Mouse (Mus musculus): ENCODE data around the gene Gmds. TPM values are rescaled to one million over a fixed set of nuclear protein-coding genes. Genes with fewer than 3 reads are reported as not detected.

Gene Gmds
- polyA plus RNA-seq, 1 experiment from 2014 or later: 31.4 TPM

DNA sequence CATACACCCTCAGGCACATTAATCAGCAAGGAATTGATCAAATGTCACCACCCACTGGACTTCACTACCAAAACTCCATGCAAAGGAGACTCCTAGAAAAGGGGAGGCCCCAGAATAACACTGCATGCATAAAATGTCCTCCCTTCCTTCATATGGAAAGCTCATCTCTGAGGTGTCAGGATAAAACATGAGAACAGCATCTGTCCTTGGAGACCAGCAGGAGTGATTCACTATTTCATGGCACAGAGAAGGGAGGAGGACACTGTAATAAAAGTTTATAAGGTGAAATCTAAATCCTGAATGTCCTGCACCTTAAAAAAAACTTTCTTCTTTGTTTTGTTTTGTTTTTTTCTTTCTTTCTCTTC, 319.3 kb downstream of the Gmds start:
- no peaks in the 10 kb centered on the region for H3K9me3 ChIP-seq (ENCODE audit: control insufficient read depth, low read length)
- no peaks in the 10 kb centered on the region for H3K36me3 ChIP-seq (ENCODE audit: control insufficient read depth, insufficient read depth, low read length)
- no peak for DNase-seq (ENCODE audit: low spot score)
- no peak overlapping the region for H3K4me3 ChIP-seq (ENCODE audit: low read depth, low read length)
- H3K27ac ChIP-seq (replicated peaks; ENCODE audit: low read depth, low read length): no peak overlapping the region
- H3K4me2 ChIP-seq (ENCODE audit: low read depth, severe bottlenecking): no peak overlapping the region
- ATAC-seq (ENCODE audit: insufficient number of reproducible peaks, low FRiP score, low TSS enrichment, low read depth): no peak
- no peak overlapping the region for H3K9ac ChIP-seq (ENCODE audit: low read length)
- H3K27me3 ChIP-seq (ENCODE audit: control insufficient read depth, insufficient read depth, low read length): no peaks in the 10 kb centered on the region; the same call in 1 of the 2 replicates
- H3K4me1 ChIP-seq (ENCODE audit: control insufficient read depth, insufficient read depth, low read length): no peaks in the 10 kb centered on the region

DNA sequence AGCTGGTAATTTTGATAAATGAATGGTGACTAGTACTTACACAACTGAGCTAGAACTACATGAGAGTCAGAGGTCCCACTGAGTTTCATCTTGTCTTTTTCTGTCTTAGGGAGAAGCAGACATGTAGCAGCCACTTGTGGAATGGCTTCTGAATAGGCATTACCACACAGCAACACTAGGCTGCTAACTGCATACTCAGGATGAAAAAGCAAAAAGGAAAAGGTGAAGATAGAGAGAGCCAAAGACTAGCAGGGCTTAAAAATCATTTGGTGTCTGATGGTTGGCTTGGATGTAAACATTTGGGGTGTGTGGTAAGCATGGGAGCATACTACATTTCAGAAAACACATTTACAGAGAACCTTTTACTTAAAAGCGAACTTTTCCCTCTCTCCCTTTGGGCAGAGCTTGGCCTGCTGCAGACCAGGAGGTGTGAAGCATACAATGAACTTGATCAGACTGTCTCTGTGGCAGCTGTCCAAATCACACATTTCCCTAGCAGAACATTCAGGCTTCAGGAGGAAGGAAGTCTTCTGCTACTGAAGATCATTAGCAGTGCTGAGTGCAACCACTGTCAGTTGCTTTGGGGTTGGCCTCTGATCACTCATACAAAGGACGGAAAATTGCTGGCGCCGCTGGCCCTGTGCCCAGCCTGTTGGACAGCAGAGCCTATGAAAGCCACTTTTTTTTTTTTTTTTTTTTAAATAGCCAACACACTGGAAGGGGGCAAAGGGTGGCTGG, 319.9 kb downstream of the Gmds start:
- no peaks in the 10 kb centered on the region for H3K36me3 ChIP-seq (ENCODE audit: control insufficient read depth, insufficient read depth, low read length)
- H3K4me3 ChIP-seq (ENCODE audit: low read depth, low read length): no peak overlapping the region
- no peaks in the 10 kb centered on the region for H3K9me3 ChIP-seq (ENCODE audit: control insufficient read depth, low read length)
- 82% methylated on average over 4 of the region's 4 CpGs for WGBS
- DNase-seq (ENCODE audit: low spot score) (no peak), ATAC-seq (ENCODE audit: insufficient number of reproducible peaks, low FRiP score, low TSS enrichment, low read depth) (no peak)
- no peak overlapping the region for H3K9ac ChIP-seq (ENCODE audit: low read length)
- no peaks in the 10 kb centered on the region; the same call in 1 of the 2 replicates for H3K27me3 ChIP-seq (ENCODE audit: control insufficient read depth, insufficient read depth, low read length)
- no peaks in the 10 kb centered on the region for H3K4me1 ChIP-seq (ENCODE audit: control insufficient read depth, insufficient read depth, low read length)
- no peak overlapping the region for H3K4me2 ChIP-seq (ENCODE audit: low read depth, severe bottlenecking)
- no peak overlapping the region for H3K27ac ChIP-seq (replicated peaks; ENCODE audit: low read depth, low read length)

DNA sequence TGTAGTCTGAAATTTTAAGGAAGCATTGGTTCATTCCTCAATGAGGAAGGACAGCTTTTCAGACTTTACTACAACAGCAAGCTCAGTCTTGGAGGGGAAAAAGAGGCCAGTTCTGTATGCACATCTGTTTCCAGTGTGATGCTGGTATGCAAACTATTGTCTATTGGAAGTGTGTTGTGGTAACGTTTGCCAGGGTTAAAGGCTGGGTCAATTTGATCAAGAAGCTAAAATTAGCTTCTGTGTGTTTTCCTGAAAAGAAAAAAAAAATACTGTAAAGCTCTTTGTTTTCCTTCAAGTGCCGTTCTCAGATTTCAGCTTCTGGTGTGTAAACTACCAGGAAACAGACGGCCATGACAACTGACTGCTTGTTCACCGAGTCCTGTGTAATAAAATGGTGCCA, 329.7 kb downstream of the Gmds start:
- Histone ChIP-seq H3K4me1 (ENCODE audit: control insufficient read depth, insufficient read depth, low read length) (0 out of 2 replicates have a peak, but pooled peaks cover 2% of the 10 kb centered on the region), H3K4me3 (ENCODE audit: low read depth, low read length) (no peak overlapping the region), H3K9ac (ENCODE audit: low read length) (no peak overlapping the region), H3K36me3 (ENCODE audit: control insufficient read depth, insufficient read depth, low read length) (no peaks in the 10 kb centered on the region), H3K9me3 (ENCODE audit: control insufficient read depth, low read length) (no peaks in the 10 kb centered on the region), H3K27me3 (ENCODE audit: control insufficient read depth, insufficient read depth, low read length) (no peaks in the 10 kb centered on the region), H3K27ac (replicated peaks; ENCODE audit: low read depth, low read length) (0 out of 2 replicates have a peak overlapping the region, but pooled peaks have one; percentile 11), H3K4me2 (ENCODE audit: low read depth, severe bottlenecking) (no peak overlapping the region)
- WGBS: 5% methylated on average over 4 of the region's 4 CpGs
- DNase-seq (ENCODE audit: low spot score) (peak; percentile 46), ATAC-seq (ENCODE audit: insufficient number of reproducible peaks, low FRiP score, low TSS enrichment, low read depth) (no peak)

DNA sequence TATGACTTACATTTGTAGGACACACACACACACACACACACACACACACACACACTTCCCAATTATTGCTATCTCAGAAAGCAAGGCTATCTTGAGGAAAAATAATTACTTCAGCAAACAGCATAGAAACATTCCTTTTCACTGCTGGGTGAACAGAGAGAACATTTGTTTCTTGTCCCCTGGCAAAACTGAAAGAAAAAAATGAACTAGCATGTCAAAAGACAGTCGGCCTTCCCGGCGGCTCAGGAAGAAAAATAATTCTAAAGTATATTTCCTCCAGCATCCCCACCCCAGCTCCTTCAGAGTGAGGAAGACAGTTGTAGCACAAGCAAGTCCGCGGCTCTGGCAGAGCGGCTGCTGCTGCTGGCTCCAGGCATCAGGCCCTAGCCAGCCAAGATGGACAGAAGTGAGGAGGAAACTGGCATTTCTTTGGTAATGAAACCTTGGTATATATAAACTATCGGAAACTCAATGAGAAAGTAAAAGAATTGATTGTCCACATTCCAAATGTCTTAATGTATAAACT, 330.4 kb downstream of the Gmds start:
- no peak for ATAC-seq (ENCODE audit: insufficient number of reproducible peaks, low FRiP score, low TSS enrichment, low read depth)
- H3K4me1 ChIP-seq (ENCODE audit: control insufficient read depth, insufficient read depth, low read length): 0 out of 2 replicates have a peak, but pooled peaks cover 2% of the 10 kb centered on the region
- DNase-seq (ENCODE audit: low spot score): peak; percentile 38
- H3K4me2 ChIP-seq (ENCODE audit: low read depth, severe bottlenecking): no peak overlapping the region
- H3K27me3 ChIP-seq (ENCODE audit: control insufficient read depth, insufficient read depth, low read length): no peaks in the 10 kb centered on the region
- H3K9ac ChIP-seq (ENCODE audit: low read length): no peak overlapping the region
- H3K9me3 ChIP-seq (ENCODE audit: control insufficient read depth, low read length): no peaks in the 10 kb centered on the region
- WGBS: 51% methylated on average over 7 of the region's 7 CpGs
- H3K27ac ChIP-seq (replicated peaks; ENCODE audit: low read depth, low read length): peak overlapping the region; percentile 64
- H3K36me3 ChIP-seq (ENCODE audit: control insufficient read depth, insufficient read depth, low read length): no peaks in the 10 kb centered on the region
- no peak overlapping the region for H3K4me3 ChIP-seq (ENCODE audit: low read depth, low read length)

DNA sequence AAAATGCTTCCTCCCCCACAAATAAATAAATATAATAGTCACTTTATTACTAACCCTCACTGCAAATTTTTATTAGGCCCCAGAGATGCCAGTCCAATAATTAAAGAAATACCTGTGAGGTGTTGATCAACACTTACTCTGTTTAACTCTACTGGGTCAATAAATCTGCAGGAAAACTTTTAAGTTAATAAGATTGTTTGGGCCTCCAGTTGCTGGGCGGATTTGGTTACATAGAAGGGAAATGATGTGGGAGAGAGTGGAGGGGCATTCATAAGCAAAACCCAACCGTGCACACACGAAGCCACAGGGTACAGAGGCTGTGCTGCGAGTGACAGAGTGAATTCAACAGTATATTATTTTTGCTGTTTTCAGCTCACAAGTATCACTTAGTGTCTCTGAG, 345.1 kb downstream of the Gmds start:
- H3K4me2 ChIP-seq (ENCODE audit: low read depth, severe bottlenecking): no peak overlapping the region
- WGBS: 38% methylated on average over 4 of the region's 4 CpGs
- no peak for DNase-seq (ENCODE audit: low spot score)
- no peaks in the 10 kb centered on the region for H3K36me3 ChIP-seq (ENCODE audit: control insufficient read depth, insufficient read depth, low read length)
- H3K27ac ChIP-seq (replicated peaks; ENCODE audit: low read depth, low read length): peak overlapping the region; percentile 0; the same call in 1 of the 2 replicates
- H3K4me3 ChIP-seq (ENCODE audit: low read depth, low read length): no peak overlapping the region
- peak; percentile 57; the same call in 1 of the 2 replicates for ATAC-seq (ENCODE audit: insufficient number of reproducible peaks, low FRiP score, low TSS enrichment, low read depth)
- H3K27me3 ChIP-seq (ENCODE audit: control insufficient read depth, insufficient read depth, low read length): no peaks in the 10 kb centered on the region
- H3K4me1 ChIP-seq (ENCODE audit: control insufficient read depth, insufficient read depth, low read length): peaks cover 11% of the 10 kb centered on the region; the same call in 1 of the 2 replicates
- H3K9me3 ChIP-seq (ENCODE audit: control insufficient read depth, low read length): no peaks in the 10 kb centered on the region
- H3K9ac ChIP-seq (ENCODE audit: low read length): no peak overlapping the region

DNA sequence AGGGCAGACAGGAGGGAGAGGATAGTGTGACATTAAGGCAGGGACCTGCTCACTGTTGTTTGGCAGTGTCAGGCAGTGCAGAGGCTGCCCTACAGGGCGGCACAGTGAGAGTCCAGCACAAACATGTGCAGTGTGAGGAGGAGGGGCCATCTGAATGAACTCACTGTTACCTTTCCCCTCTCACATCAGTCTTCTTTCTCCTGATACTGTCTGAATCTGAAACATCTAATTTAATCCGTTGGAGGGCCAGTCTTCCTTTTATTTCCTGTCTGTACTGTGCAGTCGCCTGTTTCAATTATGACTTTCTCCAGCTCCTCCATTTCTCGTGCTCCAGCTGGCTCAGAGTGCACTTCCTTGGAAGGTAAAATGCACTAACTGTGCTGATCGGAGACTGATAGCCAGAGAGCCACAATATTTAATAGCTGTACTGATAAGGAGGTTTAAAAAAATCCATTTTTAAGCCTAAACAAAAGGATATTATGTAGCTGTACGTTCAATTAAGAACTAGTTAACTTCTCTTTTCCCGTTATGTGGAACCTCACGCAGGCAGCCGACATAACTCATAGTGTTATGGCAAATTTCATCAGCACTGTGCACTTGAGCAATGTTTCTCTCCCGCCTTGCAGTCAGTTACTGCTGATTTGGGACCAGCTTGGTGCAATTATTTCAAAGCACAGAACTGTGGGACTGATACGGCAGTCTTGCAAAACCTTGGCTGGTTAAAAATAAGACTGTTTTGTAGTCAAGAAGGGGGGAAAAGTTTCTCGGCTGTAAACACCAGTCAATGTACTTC, 345.9 kb downstream of the Gmds start:
- H3K4me3 ChIP-seq (ENCODE audit: low read depth, low read length): no peak overlapping the region
- 22% methylated on average over 12 of the region's 12 CpGs for WGBS
- H3K27me3 ChIP-seq (ENCODE audit: control insufficient read depth, insufficient read depth, low read length): no peaks in the 10 kb centered on the region
- no peak overlapping the region for H3K9ac ChIP-seq (ENCODE audit: low read length)
- no peaks in the 10 kb centered on the region for H3K36me3 ChIP-seq (ENCODE audit: control insufficient read depth, insufficient read depth, low read length)
- DNase-seq (ENCODE audit: low spot score) (peak; percentile 62), ATAC-seq (ENCODE audit: insufficient number of reproducible peaks, low FRiP score, low TSS enrichment, low read depth) (peak; percentile 80)
- H3K27ac ChIP-seq (replicated peaks; ENCODE audit: low read depth, low read length): peak overlapping the region; percentile 76
- H3K9me3 ChIP-seq (ENCODE audit: control insufficient read depth, low read length): no peaks in the 10 kb centered on the region
- H3K4me1 ChIP-seq (ENCODE audit: control insufficient read depth, insufficient read depth, low read length): peaks cover 11% of the 10 kb centered on the region; the same call in 1 of the 2 replicates
- peak overlapping the region; percentile 16; the same call in 1 of the 2 replicates for H3K4me2 ChIP-seq (ENCODE audit: low read depth, severe bottlenecking)

DNA sequence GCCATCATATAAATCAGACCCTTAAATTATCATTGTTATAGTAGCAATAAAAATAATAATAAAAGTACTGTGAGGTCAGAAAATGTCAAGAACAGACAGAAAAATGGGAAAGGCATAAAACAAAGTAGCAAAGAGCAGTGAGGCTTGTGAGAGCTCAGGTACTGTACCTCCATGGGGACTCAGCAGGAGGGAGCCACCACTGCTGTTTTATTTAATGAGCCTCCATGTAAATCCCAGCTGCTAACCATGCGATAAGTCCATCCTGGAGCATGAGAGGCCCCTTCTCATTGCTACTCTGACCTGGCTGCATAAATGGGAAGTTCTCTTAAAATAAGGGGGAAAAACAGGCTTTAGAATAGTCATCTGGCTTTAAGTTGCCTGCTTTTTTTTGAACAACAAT, 357.3 kb downstream of the Gmds start:
- Histone ChIP-seq H3K9me3 (ENCODE audit: control insufficient read depth, low read length) (no peaks in the 10 kb centered on the region), H3K4me2 (ENCODE audit: low read depth, severe bottlenecking) (no peak overlapping the region), H3K27ac (replicated peaks; ENCODE audit: low read depth, low read length) (no peak overlapping the region), H3K4me3 (ENCODE audit: low read depth, low read length) (no peak overlapping the region), H3K4me1 (ENCODE audit: control insufficient read depth, insufficient read depth, low read length) (no peaks in the 10 kb centered on the region), H3K27me3 (ENCODE audit: control insufficient read depth, insufficient read depth, low read length) (peaks cover 11% of the 10 kb centered on the region; the same call in 1 of the 2 replicates), H3K9ac (ENCODE audit: low read length) (no peak overlapping the region), H3K36me3 (ENCODE audit: control insufficient read depth, insufficient read depth, low read length) (no peaks in the 10 kb centered on the region)
- 48% methylated on average over 1 of the region's 1 CpGs for WGBS
- ATAC-seq (ENCODE audit: insufficient number of reproducible peaks, low FRiP score, low TSS enrichment, low read depth): 0 out of 2 replicates have a peak, but pooled peaks have one; percentile 44
- DNase-seq (ENCODE audit: low spot score): peak; percentile 46

DNA sequence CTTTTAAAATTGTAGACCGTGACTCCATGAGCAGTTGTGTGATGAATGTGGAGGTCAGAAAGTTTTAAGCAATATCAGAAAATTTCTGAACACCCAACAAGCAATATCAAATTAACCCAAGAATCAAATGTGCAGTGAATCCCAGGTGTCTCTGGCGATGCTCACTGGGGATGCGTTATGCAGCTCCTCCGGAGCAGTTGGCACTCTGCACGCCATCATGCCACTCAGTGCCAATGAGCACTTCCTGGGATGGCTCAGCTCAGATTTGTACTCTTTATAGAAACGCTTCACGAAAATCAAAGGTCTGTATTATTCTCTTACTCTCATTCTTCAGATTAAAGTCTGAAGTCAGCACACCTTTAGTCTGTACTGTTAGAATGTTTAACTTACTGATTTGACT, 360.4 kb downstream of the Gmds start:
- Histone ChIP-seq H3K36me3 (ENCODE audit: control insufficient read depth, insufficient read depth, low read length) (no peaks in the 10 kb centered on the region), H3K4me1 (ENCODE audit: control insufficient read depth, insufficient read depth, low read length) (no peaks in the 10 kb centered on the region), H3K27me3 (ENCODE audit: control insufficient read depth, insufficient read depth, low read length) (peaks cover 12% of the 10 kb centered on the region; the same call in 1 of the 2 replicates), H3K4me3 (ENCODE audit: low read depth, low read length) (no peak overlapping the region), H3K4me2 (ENCODE audit: low read depth, severe bottlenecking) (no peak overlapping the region), H3K27ac (replicated peaks; ENCODE audit: low read depth, low read length) (no peak overlapping the region), H3K9me3 (ENCODE audit: control insufficient read depth, low read length) (no peaks in the 10 kb centered on the region), H3K9ac (ENCODE audit: low read length) (no peak overlapping the region)
- WGBS: 95% methylated on average over 7 of the region's 7 CpGs
- no peak for ATAC-seq (ENCODE audit: insufficient number of reproducible peaks, low FRiP score, low TSS enrichment, low read depth)
- no peak for DNase-seq (ENCODE audit: low spot score)

Data from limb, embryonic 11.5 days (tissue).